Mouse (Mus musculus) CD4-positive, CD25-positive, alpha-beta regulatory T cell, adult 4 months (primary cell): ENCODE measurements around the gene Ldhc. TPM values are rescaled to one million over a fixed set of nuclear protein-coding genes. Genes with fewer than 3 reads are reported as not detected.

Source experiments
- ATAC-seq: one replicate; pipeline ENCODE4 v1.8.0; 2017
- polyA plus RNA-seq, 2 experiments: library from polyadenylated mRNA; unstranded; fragments of 100-300 nt; shearing (Covaris generic); gene quantifications; one replicate each; pipeline ENCODE4 v1.2.1; 2017

The Ldhc gene
- polyA plus RNA-seq, 2 experiments from 2014 or later = not detected

DNA sequence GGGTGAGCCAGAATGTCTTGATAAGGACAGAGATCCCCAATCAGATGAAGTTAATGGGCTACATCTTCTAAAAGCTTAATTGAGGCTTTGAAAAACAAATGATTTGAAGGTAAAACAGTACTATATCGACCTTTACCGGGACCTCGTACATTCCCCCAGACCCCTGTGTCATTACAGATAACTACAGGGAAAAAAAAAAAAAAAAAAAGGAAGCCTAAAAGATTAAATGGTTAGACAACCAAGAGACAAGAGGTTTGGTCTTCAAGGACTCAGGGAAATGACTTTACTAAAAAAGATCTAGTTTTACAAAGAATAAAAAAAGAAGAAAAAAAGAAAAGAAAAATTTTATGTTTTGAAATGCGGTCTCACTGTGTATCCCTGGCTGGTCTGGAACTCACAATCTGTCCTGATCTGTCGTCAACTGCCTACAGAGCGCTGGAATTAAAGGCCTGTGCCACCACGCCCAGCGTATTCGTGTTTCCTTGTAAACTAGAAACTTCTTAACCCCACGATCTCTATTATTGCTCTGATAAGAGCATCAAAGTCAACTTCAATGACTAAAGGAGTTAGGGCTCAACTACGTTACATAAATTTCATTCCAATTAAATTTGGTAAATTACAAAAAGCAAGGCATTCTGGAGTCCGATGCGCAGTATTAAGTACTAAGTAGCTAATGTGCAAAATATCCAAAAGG is 57.8 kb downstream of the Ldhc start:
- ATAC-seq = no peak

DNA sequence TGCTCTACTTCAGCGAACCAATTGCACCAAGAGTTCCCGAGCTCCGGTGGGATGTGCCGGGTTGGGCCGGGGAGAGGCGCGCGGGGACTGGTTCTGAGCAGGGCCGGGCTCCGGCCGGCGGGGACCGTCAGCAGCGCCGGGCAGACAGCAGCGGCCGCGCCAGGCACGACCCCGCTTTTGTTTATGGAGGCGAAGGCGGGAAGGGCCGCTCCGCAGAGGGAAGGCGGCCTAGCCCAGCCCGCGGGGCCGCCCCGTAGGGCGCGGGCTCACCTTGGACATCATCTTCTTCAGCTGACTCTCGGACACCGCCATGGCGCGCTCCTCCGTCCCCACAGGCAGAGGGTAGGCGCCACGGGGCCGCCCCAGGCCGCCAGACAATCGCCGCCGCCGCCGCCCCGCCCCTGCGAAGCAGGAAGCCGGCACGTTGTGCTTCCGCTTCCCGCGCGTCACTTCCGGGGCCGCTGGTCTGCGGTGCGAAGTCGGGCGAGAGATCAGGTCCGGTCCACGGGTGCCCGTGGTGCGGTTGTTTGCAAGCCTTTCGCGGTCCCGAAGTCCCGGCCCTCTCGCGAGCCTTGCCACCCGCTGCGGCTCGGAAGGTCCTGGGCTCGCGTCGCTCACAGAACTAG is 58.7 kb downstream of the Ldhc start, which contains the start of gene Tsg101:
Gene Tsg101 (minus strand): TSS at position 419 of the 626 bp plus-strand sequence.
- peak; percentile 94 for ATAC-seq

DNA sequence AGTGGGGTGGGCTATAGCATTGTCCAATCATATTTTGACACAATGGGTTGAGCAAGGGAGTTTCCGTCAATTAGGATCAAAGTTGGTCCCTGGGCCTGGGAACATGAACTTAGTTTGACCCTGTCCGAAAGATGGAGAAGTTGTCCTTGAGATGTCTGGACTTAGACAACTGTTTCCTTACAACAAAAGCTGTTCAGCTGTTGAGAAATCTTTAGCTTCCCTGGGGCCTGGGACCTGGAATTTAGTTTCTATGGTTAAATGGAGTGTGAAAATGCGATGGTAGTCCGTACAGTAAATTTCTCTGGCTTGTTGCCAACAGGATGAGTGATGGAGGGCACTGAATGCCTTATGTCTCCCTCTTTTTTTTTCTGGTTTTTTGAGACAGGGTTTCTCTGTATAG is 61.1 kb downstream of the Ldhc start:
- no peak for ATAC-seq

Other genes with a start within 250 kb of the Ldhc start
- gene Sergef, start 221.4 kb upstream of the Ldhc start, polyA plus RNA-seq = 10 to 100 TPM; 20.2 to 25.5 TPM
- under 1 TPM in 1 of 2 experiments, not detected in 1; 0.48 TPM for gene Tph1, start 188.7 kb upstream of the Ldhc start, polyA plus RNA-seq
- 10 to 100 TPM; 16.0 to 20.2 TPM for gene Saal1, start 150.5 kb upstream of the Ldhc start, polyA plus RNA-seq
- not detected for gene Saa3, start 145.5 kb upstream of the Ldhc start, polyA plus RNA-seq
- gene Saa4, start 128.6 kb upstream of the Ldhc start, polyA plus RNA-seq = not detected
- gene Saa1, start 118.2 kb upstream of the Ldhc start, polyA plus RNA-seq = not detected
- gene Saa2, start 109.4 kb upstream of the Ldhc start, polyA plus RNA-seq = not detected
- 10 to 100 TPM; 14.2 to 26.1 TPM for gene Hps5, start 65.1 kb upstream of the Ldhc start, polyA plus RNA-seq
- gene Gtf2h1, start 65.1 kb upstream of the Ldhc start, polyA plus RNA-seq = 10 to 100 TPM; 20.7 to 28.1 TPM
- gene Ldha, start 19.7 kb upstream of the Ldhc start, polyA plus RNA-seq = 100 to 1,000 TPM; 817 to 958 TPM
- 100 to 1,000 TPM in 1 of 2 experiments, 10 to 100 TPM in 1; 78.3 to 102 TPM for gene Tsg101, start 58.8 kb downstream of the Ldhc start, polyA plus RNA-seq
- gene Uevld, start 97.3 kb downstream of the Ldhc start, polyA plus RNA-seq = 1 to 10 TPM; 7.5 to 9.0 TPM
- gene Gm9999, start 122.4 kb downstream of the Ldhc start, polyA plus RNA-seq = not detected
- gene Spty2d1, start 147.2 kb downstream of the Ldhc start, polyA plus RNA-seq = 10 to 100 TPM; 29.0 to 60.4 TPM
- gene Tmem86a, start 189.4 kb downstream of the Ldhc start, polyA plus RNA-seq = 1 to 10 TPM; 4.5 to 6.0 TPM